Mouse (Mus musculus) left cerebral cortex, postnatal 36 days (tissue): Measurements from ENCODE around the gene Mapt. TPM values are rescaled to one million over a fixed set of nuclear protein-coding genes. Genes with fewer than 3 reads are reported as not detected.
A peak's percentile ranks its signal among the peaks of the same experiment; 100 is the strongest.
"Not testable (repeated sequence)": the region's sequence is repeated elsewhere in the genome, so short reads cannot be mapped to it uniquely, and the experiment has no call there.

ENCODE experiments used
- DNase-seq, 2 experiments: peaks; one replicate each; pipeline ENCODE4 v3.0.0; 2021 to 2022; ENCODE audit warnings: low spot score in 2 of 2, mixed read lengths in 1 of 2
- intact Hi-C: fragments of 180-260 bp; cut with DNase I; formaldehyde crosslinking; loops from one replicate; pipeline ENCODE4 v1.15.1; 2025
- total RNA-seq, 2 experiments: library from RNA; stranded (reverse); gene quantifications; 2 replicates each; pipeline ENCODE4 v1.2.3; 2021

The Mapt gene
- 100 to 1,000 TPM; 349 to 367 TPM for total RNA-seq

DNA sequence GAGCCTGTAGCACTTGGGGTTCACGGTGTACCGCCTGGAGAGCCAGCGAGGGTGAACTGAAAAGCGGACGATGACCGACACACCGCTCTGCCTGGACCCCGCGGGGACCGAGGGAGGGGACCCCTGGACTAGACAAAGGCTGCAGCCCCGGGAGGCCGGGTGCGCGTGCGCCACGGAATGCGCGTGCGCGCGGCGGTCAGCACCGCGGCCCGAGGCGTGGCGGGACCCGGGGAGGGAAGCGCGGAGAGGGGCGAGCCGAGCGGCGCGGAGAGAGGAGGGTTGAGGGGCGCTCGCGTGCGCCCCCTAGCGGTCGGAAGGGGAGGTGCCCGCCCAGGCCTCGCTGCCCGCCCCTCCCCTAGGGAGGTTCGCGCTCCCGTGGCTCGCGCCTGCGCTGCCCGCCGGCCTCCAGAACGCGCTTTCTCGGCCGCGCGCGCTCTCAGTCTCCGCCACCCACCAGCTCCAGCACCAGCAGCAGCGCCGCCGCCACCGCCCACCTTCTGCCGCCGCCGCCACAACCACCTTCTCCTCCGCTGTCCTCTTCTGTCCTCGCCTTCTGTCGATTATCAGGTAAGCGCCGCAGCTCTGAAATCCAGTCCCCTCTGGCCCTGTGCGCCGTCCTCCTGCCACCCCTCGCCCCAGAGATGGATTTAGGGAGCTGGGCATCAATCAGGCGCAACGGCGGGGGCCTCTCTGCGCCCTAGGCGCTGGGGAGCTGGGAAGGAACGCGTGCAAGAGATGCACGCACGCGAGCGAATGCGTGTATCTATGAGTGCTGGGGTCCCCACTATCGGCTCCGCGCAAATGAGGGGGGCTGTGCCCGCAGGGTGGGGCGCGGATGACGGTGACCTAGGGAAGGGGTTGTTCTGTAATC lies at the start of gene Mapt:
Gene Mapt (plus strand): TSS at position 350 of the 871 bp plus-strand sequence.
- peak; percentile 92 to 97 for DNase-seq
- intact Hi-C loops: loop anchor here (5.0 to 10.0 kb wide), 2 partner anchors 46 to 214 kb away; no protein-coding TSS in a partner anchor

DNA sequence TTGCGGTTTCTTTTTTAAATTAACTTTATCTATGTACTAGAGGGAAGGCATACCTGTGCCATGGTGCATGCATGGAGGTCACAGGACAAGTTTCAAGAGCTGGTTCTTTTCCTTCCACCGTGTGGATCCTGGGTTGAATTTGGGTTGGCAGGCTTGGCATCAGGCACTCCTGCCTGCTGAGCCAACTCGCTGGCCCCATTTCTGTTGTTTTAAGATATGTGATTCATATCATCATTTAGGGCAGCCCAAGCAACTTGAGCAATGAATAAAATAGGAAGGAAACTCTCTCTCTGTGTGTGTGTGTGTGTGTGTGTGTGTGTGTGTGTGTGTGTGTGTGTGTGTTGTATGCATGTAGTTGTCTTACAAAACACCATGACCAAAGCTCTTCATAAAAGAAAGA lies 49.0 kb upstream of the Mapt start:
- intact Hi-C loops: no loop called here
- no peak for DNase-seq

DNA sequence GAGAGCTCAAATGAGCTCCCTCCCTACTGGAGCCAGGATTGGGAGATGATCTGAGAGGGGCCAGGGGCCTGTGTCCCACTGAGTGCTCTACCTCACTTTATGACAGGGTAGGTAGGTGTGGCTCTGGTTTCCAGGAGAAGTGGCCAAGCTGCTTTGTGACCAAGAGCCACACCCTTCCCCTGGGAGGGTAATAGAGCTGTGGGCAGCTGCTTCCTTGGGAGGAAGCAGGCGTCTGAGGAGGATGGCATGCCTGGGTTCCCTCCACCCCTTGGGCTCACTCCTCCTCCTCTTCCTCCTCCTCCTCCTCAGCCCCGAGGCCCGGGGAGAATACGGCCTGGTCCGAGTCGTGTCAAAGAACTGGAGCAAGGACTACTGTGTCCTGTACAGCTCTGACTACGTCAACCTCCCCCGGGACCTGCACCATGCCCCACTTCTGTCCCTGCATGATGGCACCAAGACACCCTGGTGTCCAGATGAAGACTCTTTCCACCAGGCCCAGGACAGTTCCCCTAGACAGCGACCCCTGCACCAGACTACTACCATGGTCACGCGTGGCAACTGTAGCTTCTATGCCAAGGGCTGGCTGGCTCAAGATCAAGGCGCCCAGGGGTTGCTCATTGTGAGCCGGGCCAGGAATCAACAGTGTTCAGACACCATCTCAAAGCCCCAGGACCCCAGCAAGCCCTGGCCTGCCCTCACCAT lies 44.9 kb upstream of the Mapt start, which contains the start of gene Sppl2c:
Gene Sppl2c (plus strand): TSS at position 193 of the 702 bp plus-strand sequence.
- no peak for DNase-seq
- intact Hi-C loops: no loop called here

DNA sequence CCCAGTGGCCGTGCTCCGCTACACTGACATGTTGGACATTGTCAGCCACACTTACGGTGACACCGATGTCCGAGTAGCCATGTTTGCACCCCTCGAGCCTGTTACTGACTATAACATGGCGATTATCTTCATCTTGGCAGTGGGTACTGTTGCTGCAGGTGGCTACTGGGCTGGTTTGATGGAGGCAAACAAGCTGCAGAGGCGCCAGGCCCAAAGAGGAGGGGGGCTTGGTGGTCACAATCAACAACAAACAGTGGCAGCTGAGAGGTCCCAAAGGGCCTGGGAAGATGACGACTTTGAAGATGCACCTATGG lies 44.4 kb upstream of the Mapt start:
- no peak for DNase-seq
- intact Hi-C loops: no loop called here

DNA sequence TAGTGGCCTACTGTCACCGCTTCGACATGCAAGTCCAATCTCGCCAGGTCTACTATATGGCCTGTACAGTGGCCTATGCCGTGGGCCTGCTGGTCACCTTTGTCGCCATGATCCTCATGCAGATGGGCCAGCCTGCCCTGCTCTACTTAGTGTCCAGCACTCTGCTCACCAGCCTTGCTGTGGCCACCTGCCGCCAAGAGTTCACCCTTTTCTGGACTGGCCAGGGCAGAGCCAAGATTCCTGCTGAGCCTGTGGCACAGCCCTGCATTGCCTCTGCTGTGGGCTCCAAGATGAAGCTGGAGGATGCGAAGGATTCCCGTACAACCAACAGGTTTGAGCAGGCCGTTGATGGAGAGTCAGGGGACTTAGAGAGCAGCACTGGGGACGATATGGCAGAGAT lies 43.4 kb upstream of the Mapt start:
- intact Hi-C loops: no loop called here
- DNase-seq: no peak

DNA sequence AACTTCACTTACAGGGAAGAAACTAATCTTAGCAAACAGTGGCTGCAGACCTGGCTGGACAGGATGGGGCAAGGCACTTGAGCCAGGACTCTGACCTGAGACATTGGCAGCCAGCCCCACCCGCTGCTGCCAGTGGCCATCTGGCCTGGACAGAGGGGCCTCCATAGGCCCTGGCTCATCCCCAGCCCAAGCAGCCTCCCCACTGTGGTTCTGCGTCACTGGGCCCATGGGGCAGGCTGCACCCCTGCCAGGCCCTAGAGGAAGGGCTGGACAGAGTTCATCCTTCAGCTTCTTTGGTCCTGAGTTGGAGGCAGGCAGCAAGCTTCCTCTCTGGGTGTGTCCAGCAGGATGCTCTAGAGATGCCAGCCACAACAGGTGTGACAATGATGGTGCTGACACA lies 41.2 kb upstream of the Mapt start:
- DNase-seq: no peak
- intact Hi-C loops: no loop called here

DNA sequence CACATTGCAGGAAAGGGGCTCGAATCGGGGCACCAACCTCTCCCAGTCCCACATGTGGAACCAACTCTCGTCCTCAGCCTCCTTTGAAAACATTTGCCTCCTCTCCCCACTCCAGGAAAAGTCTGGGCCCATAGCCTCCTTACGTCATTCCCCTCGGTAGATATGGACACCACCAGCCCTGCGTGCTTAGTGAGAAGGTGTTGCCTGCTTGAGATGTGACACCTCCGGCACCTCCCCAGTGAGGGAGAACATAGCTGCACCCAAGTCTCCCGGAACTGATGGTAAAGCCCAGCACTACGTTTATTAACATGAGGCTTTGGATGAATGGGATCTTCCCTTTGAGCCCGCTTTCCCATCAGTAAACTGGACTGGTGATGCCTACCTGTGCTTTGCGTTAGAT lies 35.8 kb upstream of the Mapt start:
- intact Hi-C loops: loop anchor here (5.0 kb wide), 2 partner anchors 208 to 278 kb away; no protein-coding TSS in a partner anchor
- DNase-seq: no peak

DNA sequence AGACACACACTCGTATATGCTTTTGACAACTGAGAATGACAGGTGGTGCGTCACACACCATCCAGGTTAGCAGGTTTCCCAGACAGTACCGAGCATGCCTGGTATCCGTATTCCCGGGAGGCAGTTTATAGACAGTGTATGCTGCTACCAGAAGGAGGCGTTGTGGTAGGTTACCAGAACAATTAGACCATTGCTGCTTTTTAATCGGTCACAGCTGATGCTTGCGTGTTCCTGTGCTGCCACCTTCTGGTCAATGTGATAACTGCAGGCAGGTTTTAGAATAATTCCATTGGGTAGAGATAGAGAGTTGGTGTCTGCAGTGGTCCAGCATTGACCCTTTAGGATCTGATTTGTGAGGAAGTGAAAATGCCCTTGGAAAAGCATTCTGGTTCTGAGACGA lies 35.4 kb upstream of the Mapt start:
- peak; percentile 80 to 86 for DNase-seq
- intact Hi-C loops: loop anchor here (5.0 kb wide), 2 partner anchors 208 to 278 kb away; no protein-coding TSS in a partner anchor

DNA sequence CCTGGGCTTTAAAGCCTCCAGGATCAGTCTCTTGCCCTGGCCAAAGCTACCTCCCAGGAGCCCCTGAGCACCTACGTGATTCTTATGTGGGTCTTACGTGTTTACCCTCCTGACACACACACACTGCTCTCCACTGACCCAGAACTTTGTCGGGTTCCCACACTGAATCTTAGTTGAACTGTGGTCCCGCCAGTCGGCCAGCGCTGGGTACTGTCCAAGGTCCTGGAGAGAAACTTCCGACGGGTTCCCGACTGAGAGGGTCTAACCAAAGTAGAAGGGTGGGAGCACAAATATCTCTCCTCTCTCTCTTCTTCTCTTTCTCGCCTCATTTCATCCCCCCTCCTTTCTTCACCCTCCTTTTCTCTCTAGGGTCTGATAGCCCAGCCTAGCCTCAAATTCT lies 33.3 kb upstream of the Mapt start:
- intact Hi-C loops: loop anchor here (5.0 kb wide), 2 partner anchors 211 to 281 kb away; no protein-coding TSS in a partner anchor
- DNase-seq: no peak

DNA sequence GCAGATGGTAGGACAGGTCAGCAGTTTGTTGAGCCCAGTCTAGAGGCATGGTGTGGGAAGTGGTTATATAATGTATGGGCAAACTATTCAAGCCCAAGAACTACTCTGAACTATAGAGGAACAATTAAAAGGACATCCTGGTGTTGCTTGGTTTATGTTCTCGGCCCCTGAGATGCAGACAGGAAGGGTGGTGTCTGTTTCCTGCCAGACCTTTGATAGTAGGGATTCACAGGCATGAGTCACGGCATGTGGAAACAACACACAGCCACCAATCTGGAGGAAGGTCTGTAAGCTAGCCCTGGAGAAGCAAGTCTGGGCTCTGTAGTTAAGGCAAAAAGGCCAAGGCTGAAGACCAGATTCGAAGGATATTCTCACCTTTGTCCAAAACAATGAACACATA lies 27.9 kb upstream of the Mapt start:
- DNase-seq: no peak
- intact Hi-C loops: loop anchor here (5.0 kb wide), 1 partner anchor 426 kb away; no protein-coding TSS in a partner anchor

DNA sequence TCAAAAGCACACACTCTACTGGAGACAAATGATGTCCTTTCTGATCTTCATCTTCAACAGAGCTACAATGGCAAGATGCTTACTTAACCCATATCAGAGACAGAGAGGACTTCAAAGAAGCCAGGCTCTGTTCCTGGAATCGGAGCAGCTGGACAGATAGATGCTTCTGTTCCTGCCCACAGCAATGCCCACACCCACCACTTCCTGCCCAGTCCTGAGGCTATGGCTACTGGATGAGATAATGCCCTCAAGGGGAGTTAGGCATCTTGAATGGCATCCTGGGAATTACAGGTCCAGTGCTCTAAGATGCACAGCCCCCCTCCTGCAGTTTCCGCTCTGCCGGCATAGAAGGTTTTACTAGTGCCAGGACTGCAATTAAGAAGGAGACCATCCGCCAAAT lies 24.6 kb upstream of the Mapt start:
- intact Hi-C loops: no loop called here

DNA sequence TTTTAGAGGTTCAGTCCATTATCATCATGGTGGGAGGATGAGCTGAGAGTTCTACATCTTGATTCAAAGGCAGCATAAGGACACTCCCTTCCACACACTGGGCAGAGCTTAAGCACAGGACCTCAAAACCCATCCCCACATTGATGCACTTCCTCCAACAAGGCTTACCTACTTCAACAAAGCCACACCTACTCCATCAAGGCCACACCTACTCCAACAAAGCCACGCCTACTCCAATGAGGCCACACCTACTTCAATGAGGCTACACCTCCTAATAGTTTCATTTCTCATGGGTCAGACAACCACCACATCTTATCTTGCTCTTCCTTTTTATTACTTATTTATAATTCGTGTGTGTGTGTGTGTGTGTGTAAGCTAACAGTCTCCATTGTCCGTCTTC lies 22.1 kb upstream of the Mapt start:
- intact Hi-C loops: no loop called here

More for the DNA sequence above, 24.6 kb upstream of the Mapt start:
- no peak for DNase-seq

DNA sequence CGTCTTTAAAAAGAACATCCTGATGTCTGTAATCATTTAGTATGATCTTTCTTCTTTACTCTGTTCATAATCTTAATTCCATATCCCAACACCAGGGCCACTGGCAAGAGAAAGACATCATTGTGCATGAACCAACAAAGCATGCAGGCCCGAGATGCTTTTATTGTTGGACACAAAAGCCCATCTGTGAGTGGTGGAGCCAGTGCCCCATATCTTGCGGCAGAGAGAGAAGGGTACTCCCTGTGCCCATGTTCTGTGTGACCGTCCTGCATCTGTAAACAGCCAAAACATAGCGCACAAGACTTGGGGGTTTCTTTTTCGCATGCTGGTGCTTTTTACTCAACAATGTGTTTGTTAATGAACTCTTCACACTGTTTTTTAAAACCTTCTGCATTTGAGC lies 19.9 kb upstream of the Mapt start:
- no peak for DNase-seq
- intact Hi-C loops: no loop called here

More for the DNA sequence above, 22.1 kb upstream of the Mapt start:
- DNase-seq: no peak

DNA sequence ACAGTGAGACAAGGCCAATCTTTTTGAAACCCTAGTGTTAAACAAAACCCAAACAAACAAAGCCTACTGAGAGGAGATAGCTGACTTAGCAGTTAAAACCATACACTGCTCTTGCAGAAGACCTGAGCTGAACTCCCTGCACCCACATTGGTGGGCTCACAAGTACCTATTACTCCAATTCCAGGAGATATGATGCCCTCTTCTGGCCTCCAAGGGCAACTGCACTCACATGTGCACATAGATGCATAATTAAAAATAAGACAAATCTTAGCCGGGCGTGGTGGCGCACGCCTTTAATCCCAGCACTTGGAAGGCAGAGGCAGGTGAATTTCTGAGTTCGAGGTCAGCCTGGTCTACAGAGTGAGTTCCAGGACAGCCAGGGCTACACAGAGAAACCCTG lies 17.1 kb upstream of the Mapt start:
- intact Hi-C loops, DNase-seq: not testable (repeated sequence)

DNA sequence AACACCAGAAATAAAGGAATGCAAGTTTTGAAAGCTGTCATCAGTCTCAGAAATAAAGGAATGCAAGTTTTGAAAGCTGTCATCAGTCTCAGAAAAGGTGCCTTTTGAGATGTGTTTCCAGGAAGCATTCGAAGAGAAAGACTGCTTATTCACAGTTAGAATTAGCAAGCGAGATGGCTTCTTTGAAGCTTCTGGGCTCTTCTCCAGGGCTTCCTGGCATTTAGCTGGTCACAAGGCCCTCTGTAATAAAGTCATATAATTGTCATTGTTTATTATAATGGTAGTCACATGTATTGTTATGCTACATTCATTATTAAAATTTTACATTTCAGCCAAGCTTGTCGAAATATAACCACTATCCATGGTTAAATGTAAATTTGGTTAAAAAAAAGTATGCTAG lies 13.1 kb upstream of the Mapt start:
- intact Hi-C loops: no loop called here
- no peak for DNase-seq

DNA sequence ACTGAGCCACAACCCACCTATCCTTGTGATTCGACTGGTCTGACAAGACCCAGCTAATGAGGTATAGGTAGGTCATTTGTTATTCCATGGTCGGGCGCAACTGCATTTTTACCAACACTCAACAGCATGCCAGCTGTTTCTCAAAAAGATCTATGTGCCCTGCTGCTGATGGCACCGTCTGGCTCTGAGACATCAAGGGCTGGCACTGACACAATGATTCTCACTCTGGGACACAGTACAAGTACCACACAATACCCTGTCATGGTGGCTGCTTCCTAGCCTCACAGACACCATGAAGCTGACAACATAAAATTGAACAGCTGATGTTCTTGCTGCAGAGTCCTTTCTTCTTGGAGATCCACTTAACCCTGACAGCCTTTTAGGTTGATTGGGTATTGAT lies 10.9 kb upstream of the Mapt start:
- no peak for DNase-seq
- intact Hi-C loops: no loop called here

DNA sequence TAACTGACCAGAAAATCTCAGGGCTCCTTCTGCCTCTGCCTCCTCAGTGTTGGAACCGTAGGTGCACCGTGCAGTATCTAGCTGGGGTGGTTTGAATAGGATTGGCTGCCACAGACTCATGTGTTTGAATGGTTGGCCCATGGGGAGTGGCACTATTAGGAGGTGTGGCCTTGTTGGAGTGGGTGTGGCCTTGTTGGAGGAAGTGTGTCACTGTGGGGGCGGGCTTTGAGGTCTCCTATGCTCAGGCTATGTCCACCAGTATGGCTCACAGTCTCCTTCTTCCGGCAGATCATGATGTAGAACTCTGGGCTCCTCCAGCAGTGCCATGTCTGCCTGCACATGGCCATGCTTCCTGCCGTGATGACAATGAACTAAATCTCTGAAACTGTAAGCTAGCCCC lies 9.4 kb upstream of the Mapt start:
- intact Hi-C loops: no loop called here
- no peak for DNase-seq

DNA sequence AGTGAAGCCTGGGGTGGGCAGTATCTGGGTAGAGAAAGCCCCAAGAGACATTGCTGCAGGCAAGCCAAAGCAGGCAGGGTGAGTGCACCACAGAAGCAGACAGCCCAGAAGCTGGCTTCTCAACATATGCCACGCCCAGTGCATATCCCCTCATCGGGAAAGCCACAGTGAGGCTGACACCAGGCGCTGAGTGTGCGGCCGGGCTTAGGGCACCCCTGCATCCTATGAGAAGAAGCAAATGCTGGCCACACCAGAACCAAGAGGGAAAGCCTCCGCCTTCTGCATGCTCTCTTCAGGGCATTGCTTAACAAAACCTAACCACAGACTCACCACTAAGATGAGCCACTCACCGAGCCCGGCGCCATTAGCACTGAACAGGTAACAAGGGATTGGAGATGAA lies 7.9 kb upstream of the Mapt start:
- DNase-seq: no peak
- intact Hi-C loops: no loop called here

DNA sequence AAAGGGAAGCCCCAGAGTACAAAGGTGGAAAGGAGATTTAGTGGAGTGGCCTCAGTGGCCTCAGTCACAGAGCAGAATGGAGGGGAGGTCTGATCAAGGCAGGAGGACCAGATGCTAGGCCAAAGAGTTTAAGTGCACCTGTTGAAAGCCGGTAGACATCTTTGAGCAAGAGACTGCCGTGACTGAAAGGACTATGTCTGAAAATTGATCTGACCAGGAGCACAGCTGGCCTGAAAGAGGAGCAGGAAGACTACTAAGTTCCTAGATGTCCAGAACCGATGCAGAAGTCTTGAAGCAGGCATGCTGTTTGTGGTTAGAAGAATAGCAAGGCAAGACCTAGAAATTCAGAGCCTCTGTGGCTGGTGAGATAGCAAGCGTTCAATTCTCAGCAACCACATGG lies 1.8 kb upstream of the Mapt start:
- intact Hi-C loops: no loop called here
- DNase-seq: no peak

DNA sequence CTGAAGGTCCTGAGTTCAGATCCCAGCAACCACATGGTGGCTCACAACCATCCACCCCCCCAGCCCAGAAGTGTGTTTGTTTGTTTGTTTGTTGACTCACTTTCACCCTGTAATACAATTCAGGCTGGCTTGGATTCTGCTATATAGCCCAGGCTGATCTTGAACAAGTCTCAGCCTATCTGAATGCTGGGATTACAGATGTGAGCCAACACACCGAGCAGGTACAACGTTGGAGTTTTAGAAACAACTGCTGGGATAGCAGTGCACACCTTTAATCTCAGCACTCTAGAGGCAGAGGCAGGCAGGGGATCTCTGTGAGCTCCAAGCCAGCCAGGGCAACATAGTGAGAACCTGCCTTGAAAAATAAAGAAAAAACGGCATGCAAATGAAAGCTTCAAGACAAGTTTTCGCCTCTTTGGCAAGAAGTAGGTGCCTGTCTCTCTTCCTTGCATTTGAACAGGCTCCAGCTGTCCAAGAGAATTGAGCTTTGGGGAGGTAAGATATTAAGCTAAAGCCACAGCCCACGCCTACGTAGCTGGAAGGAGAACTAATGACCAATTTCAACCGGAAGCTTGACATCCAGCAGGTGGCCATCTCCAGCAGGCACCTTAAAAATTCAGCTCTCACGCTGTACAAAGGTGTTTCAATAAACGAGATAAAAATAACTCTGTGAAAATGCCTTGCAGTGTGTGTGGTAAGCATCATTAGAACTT lies 968 bp upstream of the Mapt start:
- intact Hi-C loops: loop anchor here (5.0 to 10.0 kb wide), 2 partner anchors 47 to 215 kb away; no protein-coding TSS in a partner anchor
- DNase-seq: no peak
